Comparison of ENCODE assay signal across 12 mouse cellular contexts in genomic region chr7:126793456-126794270, GRCm38 (mm10). TPM values are rescaled to one million over a fixed set of nuclear protein-coding genes. Genes with fewer than 3 reads are reported as not detected.
DNase-seq lines count a peak whose midpoint lies in the region; ATAC-seq lines count a peak whose summit lies in the region.
"Had no signal": no experiment of that assay in that cellular context is flagged by ENCODE, and none has a peak within 500 bp of the region (broad histone marks: within the 10 kb centered on the region; RNA-seq: fewer than 3 reads in every experiment).

No protein-coding gene starts in this region.

- peak overlapping the region; percentile 87 for H3K4me2 ChIP-seq in heart, embryonic 13.5 days
- peak overlapping the region; percentile 88 for H3K4me2 ChIP-seq in liver, embryonic 13.5 days

- H3K4me1 ChIP-seq in heart, embryonic 13.5 days: peaks cover 74% of the 10 kb centered on the region
- H3K4me1 ChIP-seq in megakaryocyte, embryonic 14.5 days: peaks cover 77% of the 10 kb centered on the region
- H3K4me1 ChIP-seq in embryonic facial prominence, embryonic 10.5 days: peaks cover 53% of the 10 kb centered on the region
- peaks cover 80% of the 10 kb centered on the region for H3K4me1 ChIP-seq in liver, embryonic 13.5 days (replicated peaks)

- no peaks in the 10 kb centered on the region for H3K27me3 ChIP-seq in heart, embryonic 13.5 days (replicated peaks)
- H3K27me3 ChIP-seq in megakaryocyte, embryonic 14.5 days (replicated peaks): no peaks in the 10 kb centered on the region
- H3K27me3 ChIP-seq in embryonic facial prominence, embryonic 10.5 days (replicated peaks; ENCODE audit: low read depth, poor library complexity, severe bottlenecking): no peaks in the 10 kb centered on the region
- no peaks in the 10 kb centered on the region for H3K27me3 ChIP-seq in liver, embryonic 13.5 days

- H3K4me3 ChIP-seq in heart, embryonic 13.5 days: peak overlapping the region; percentile 79; the same call in 1 of the 2 replicates
- peak overlapping the region; percentile 56 for H3K4me3 ChIP-seq in megakaryocyte, embryonic 14.5 days (replicated peaks)
- peak overlapping the region; percentile 96; the same call in 1 of the 2 replicates for H3K4me3 ChIP-seq in embryonic facial prominence, embryonic 10.5 days
- no peak overlapping the region for H3K4me3 ChIP-seq in liver, embryonic 13.5 days (replicated peaks)

- no peak for ATAC-seq in heart, embryonic 13.5 days (ENCODE audit: extremely low read depth, insufficient number of reproducible peaks, low FRiP score, low TSS enrichment)
- no peak for ATAC-seq in megakaryocyte, adult 5-6 weeks (ENCODE audit: poor library complexity, severe bottlenecking)
- no peak for ATAC-seq in liver, embryonic 13.5 days (ENCODE audit: low read depth)

- 60% methylated on average over 4 of the region's 4 CpGs for WGBS in heart, embryonic 13.5 days
- WGBS in embryonic facial prominence, embryonic 10.5 days: 69% methylated on average over 4 of the region's 4 CpGs
- WGBS in liver, embryonic 13.5 days (ENCODE audit: insufficient replicate concordance): 70% methylated on average over 4 of the region's 4 CpGs

- no peak for DNase-seq in heart, adult 18-20 months
- no peak for DNase-seq in embryonic facial prominence, embryonic 10.5 days (ENCODE audit: low spot score)
- DNase-seq in liver, embryonic 13.5 days: no peak
- no peak for DNase-seq in layer of hippocampus, postnatal 25 days (ENCODE audit: extremely low spot score in 1 of 2, low spot score in 1 of 2)
- no peak for DNase-seq in lung, postnatal 4 days
- DNase-seq: cerebellum, adult 11 months; gastrocnemius, postnatal 10 days; kidney, adult 2 months; spleen, adult 18-20 months had no signal

- peaks cover 59% of the 10 kb centered on the region for H3K36me3 ChIP-seq in heart, embryonic 13.5 days
- peaks cover 71% of the 10 kb centered on the region for H3K36me3 ChIP-seq in megakaryocyte, embryonic 14.5 days (replicated peaks; ENCODE audit: low read length)
- H3K36me3 ChIP-seq in embryonic facial prominence, embryonic 10.5 days (replicated peaks): peaks cover 61% of the 10 kb centered on the region
- peaks cover 55% of the 10 kb centered on the region for H3K36me3 ChIP-seq in liver, embryonic 13.5 days

- peak overlapping the region; percentile 97 for H3K27ac ChIP-seq in heart, embryonic 13.5 days (replicated peaks)
- 0 out of 2 replicates have a peak overlapping the region, but pooled peaks have one; percentile 98 for H3K27ac ChIP-seq in embryonic facial prominence, embryonic 10.5 days (replicated peaks)
- H3K27ac ChIP-seq in liver, embryonic 13.5 days: peak overlapping the region; percentile 93

- H3K9me3 ChIP-seq in heart, embryonic 13.5 days: no peaks in the 10 kb centered on the region
- no peaks in the 10 kb centered on the region for H3K9me3 ChIP-seq in megakaryocyte, embryonic 14.5 days
- no peaks in the 10 kb centered on the region for H3K9me3 ChIP-seq in embryonic facial prominence, embryonic 10.5 days
- H3K9me3 ChIP-seq in liver, embryonic 13.5 days (replicated peaks): no peaks in the 10 kb centered on the region

- 0 out of 2 replicates have a peak overlapping the region, but pooled peaks have one; percentile 93 for H3K9ac ChIP-seq in heart, embryonic 13.5 days
- 0 out of 2 replicates have a peak overlapping the region, but pooled peaks have one; percentile 99 for H3K9ac ChIP-seq in liver, embryonic 13.5 days

RNA-seq across cellular contexts. Expression of gene Ppp4c, which starts 1.4 kb away (rescaled TPM):
- polyA plus RNA-seq in heart, embryonic 13.5 days (2015; fragmentation: Nextera tagmentation; extraction: Ambion mirVana): 151 and 166 TPM in 2 replicates
- total RNA-seq in heart, adult 18-20 months (2021): 10 to 100 TPM; 35.6 to 39.0 TPM
- 46.3 and 115 TPM in 2 replicates for polyA plus RNA-seq in megakaryocyte, embryonic 14.5 days (2012; ENCODE audit: insufficient read depth, low replicate concordance)
- total RNA-seq in megakaryocyte, adult 5-6 weeks (2015): 186 and 196 TPM in 2 replicates
- total RNA-seq in megakaryocyte, adult 5-6 weeks (2017): 139 and 154 TPM in 2 replicates
- 390 and 408 TPM in 2 replicates for polyA plus RNA-seq in embryonic facial prominence, embryonic 10.5 days (2016; fragmentation: Nextera tagmentation; extraction: Ambion mirVana)
- polyA plus RNA-seq in liver, embryonic 13.5 days (2015; fragmentation: Nextera tagmentation; extraction: Ambion mirVana): 133 and 141 TPM in 2 replicates
- 10 to 100 TPM; 53.3 to 55.0 TPM for total RNA-seq in layer of hippocampus, postnatal 25 days (2021)

RNA-seq across cellular contexts. Expression of gene Fam57b, which starts 3.8 kb away (rescaled TPM):
- polyA plus RNA-seq in heart, embryonic 13.5 days (2015; fragmentation: Nextera tagmentation; extraction: Ambion mirVana): 0.29 and 0.32 TPM in 2 replicates
- 1 to 10 TPM; 8.4 to 8.6 TPM for total RNA-seq in heart, adult 18-20 months (2021)
- 13.5 and 29.3 TPM in 2 replicates for polyA plus RNA-seq in megakaryocyte, embryonic 14.5 days (2012; ENCODE audit: insufficient read depth, low replicate concordance)
- total RNA-seq in megakaryocyte, adult 5-6 weeks (2015): not detected in 2 replicates
- not detected in 2 replicates for total RNA-seq in megakaryocyte, adult 5-6 weeks (2017)
- 0.80 and 1.2 TPM in 2 replicates for polyA plus RNA-seq in embryonic facial prominence, embryonic 10.5 days (2016; fragmentation: Nextera tagmentation; extraction: Ambion mirVana)
- 0.10 and 0.13 TPM in 2 replicates for polyA plus RNA-seq in liver, embryonic 13.5 days (2015; fragmentation: Nextera tagmentation; extraction: Ambion mirVana)
- total RNA-seq in layer of hippocampus, postnatal 25 days (2021): 10 to 100 TPM; 80.3 to 95.6 TPM

RNA-seq across cellular contexts. Expression of gene Tbx6, which starts 12.4 kb away (rescaled TPM):
- 0.32 and 0.33 TPM in 2 replicates for polyA plus RNA-seq in heart, embryonic 13.5 days (2015; fragmentation: Nextera tagmentation; extraction: Ambion mirVana)
- under 1 TPM; 0.27 to 0.64 TPM for total RNA-seq in heart, adult 18-20 months (2021)
- polyA plus RNA-seq in megakaryocyte, embryonic 14.5 days (2012; ENCODE audit: insufficient read depth, low replicate concordance): 3.0 and 15.0 TPM in 2 replicates
- 0.68 and 1.0 TPM in 2 replicates for total RNA-seq in megakaryocyte, adult 5-6 weeks (2015)
- 0.98 and 0.99 TPM in 2 replicates for total RNA-seq in megakaryocyte, adult 5-6 weeks (2017)
- 0.36 and 0.60 TPM in 2 replicates for polyA plus RNA-seq in embryonic facial prominence, embryonic 10.5 days (2016; fragmentation: Nextera tagmentation; extraction: Ambion mirVana)
- polyA plus RNA-seq in liver, embryonic 13.5 days (2015; fragmentation: Nextera tagmentation; extraction: Ambion mirVana): 0.35 and 0.45 TPM in 2 replicates
- under 1 TPM; 0.39 to 0.82 TPM for total RNA-seq in layer of hippocampus, postnatal 25 days (2021)

RNA-seq across cellular contexts. Expression of gene Ypel3, which starts 16.9 kb away (rescaled TPM):
- polyA plus RNA-seq in heart, embryonic 13.5 days (2015; fragmentation: Nextera tagmentation; extraction: Ambion mirVana): 79.1 and 86.2 TPM in 2 replicates
- total RNA-seq in heart, adult 18-20 months (2021): 10 to 100 TPM; 43.4 to 73.3 TPM
- 284 and 689 TPM in 2 replicates for polyA plus RNA-seq in megakaryocyte, embryonic 14.5 days (2012; ENCODE audit: insufficient read depth, low replicate concordance)
- total RNA-seq in megakaryocyte, adult 5-6 weeks (2015): 196 and 200 TPM in 2 replicates
- total RNA-seq in megakaryocyte, adult 5-6 weeks (2017): 91.7 and 117 TPM in 2 replicates
- polyA plus RNA-seq in embryonic facial prominence, embryonic 10.5 days (2016; fragmentation: Nextera tagmentation; extraction: Ambion mirVana): 51.1 and 64.4 TPM in 2 replicates
- 68.4 and 77.3 TPM in 2 replicates for polyA plus RNA-seq in liver, embryonic 13.5 days (2015; fragmentation: Nextera tagmentation; extraction: Ambion mirVana)
- 100 to 1,000 TPM; 268 to 293 TPM for total RNA-seq in layer of hippocampus, postnatal 25 days (2021)

RNA-seq across cellular contexts. Expression of gene Gdpd3, which starts 27.5 kb away (rescaled TPM):
- 1.2 and 1.4 TPM in 2 replicates for polyA plus RNA-seq in heart, embryonic 13.5 days (2015; fragmentation: Nextera tagmentation; extraction: Ambion mirVana)
- 1 to 10 TPM in 1 of 2 experiments, under 1 TPM in 1; 0.27 to 1.6 TPM for total RNA-seq in heart, adult 18-20 months (2021)
- polyA plus RNA-seq in megakaryocyte, embryonic 14.5 days (2012; ENCODE audit: insufficient read depth, low replicate concordance): 3.4 TPM in 1 of 2 replicates, not detected in the other
- total RNA-seq in megakaryocyte, adult 5-6 weeks (2015): 26.8 and 37.3 TPM in 2 replicates
- 57.9 and 71.4 TPM in 2 replicates for total RNA-seq in megakaryocyte, adult 5-6 weeks (2017)
- 0.96 and 1.8 TPM in 2 replicates for polyA plus RNA-seq in embryonic facial prominence, embryonic 10.5 days (2016; fragmentation: Nextera tagmentation; extraction: Ambion mirVana)
- polyA plus RNA-seq in liver, embryonic 13.5 days (2015; fragmentation: Nextera tagmentation; extraction: Ambion mirVana): 0.37 and 0.64 TPM in 2 replicates
- total RNA-seq in layer of hippocampus, postnatal 25 days (2021): 1 to 10 TPM; 1.7 to 4.3 TPM
